Mouse (Mus musculus) stomach, postnatal 0 days (tissue): Measurements from ENCODE around the gene Cmtm1. TPM values are rescaled to one million over a fixed set of nuclear protein-coding genes. Genes with fewer than 3 reads are reported as not detected.
"Not testable (repeated sequence)": the region's sequence is repeated elsewhere in the genome, so short reads cannot be mapped to it uniquely, and the experiment has no call there.

Experiments
- ATAC-seq: fragments of 200-750 bp; cut with Nextera tagmentation; 2 replicates; pipeline ENCODE4 v1.8.0; 2017; ENCODE audit not compliant: low FRiP score, low TSS enrichment
- DNase-seq: peaks from one replicate; pipeline ENCODE4 v3.0.0-alpha.2; 2016; ENCODE audit warnings: low spot score
- H3K27ac ChIP-seq: fragments of 300-500 bp; sonication (generic); replicated peaks from 2 replicates; pipeline ENCODE4 v1.5.1; 2014; ENCODE audit warnings: mild to moderate bottlenecking, control low read depth
- H3K27me3 ChIP-seq: fragments of 300-500 bp; sonication (generic); 2 replicates; pipeline ENCODE4 v1.6.1; 2014; ENCODE audit warnings: low read length; ENCODE audit not compliant: control insufficient read depth, insufficient read depth
- H3K36me3 ChIP-seq: fragments of 300-500 bp; sonication (generic); 2 replicates; pipeline ENCODE4 v1.6.1; 2014; ENCODE audit warnings: low read length, mixed read lengths; ENCODE audit not compliant: control insufficient read depth, insufficient read depth
- H3K4me1 ChIP-seq: fragments of 300-500 bp; sonication (generic); replicated peaks from 2 replicates; pipeline ENCODE4 v1.6.1; 2014; ENCODE audit warnings: antibody characterized with exemption; ENCODE audit not compliant: control insufficient read depth, insufficient read depth
- H3K4me2 ChIP-seq: fragments of 300-500 bp; sonication (generic); replicated peaks from 2 replicates; pipeline ENCODE4 v1.6.1; 2014; ENCODE audit warnings: low read depth, mild to moderate bottlenecking, control low read depth, moderate library complexity
- H3K4me3 ChIP-seq: fragments of 300-500 bp; sonication (generic); 2 replicates; pipeline ENCODE4 v1.5.1; 2014; ENCODE audit warnings: low read depth, low read length, control low read depth
- H3K9ac ChIP-seq: fragments of 300-500 bp; sonication (generic); 2 replicates; pipeline ENCODE4 v1.6.1; 2014; ENCODE audit warnings: mild to moderate bottlenecking, low read length, control low read depth, mixed read lengths
- H3K9me3 ChIP-seq: fragments of 300-500 bp; sonication (generic); 2 replicates; pipeline ENCODE4 v1.6.1; 2016; ENCODE audit warnings: low read length; ENCODE audit not compliant: control insufficient read depth
- CTCF ChIP-seq: IDR thresholded peaks from 2 replicates; pipeline ENCODE4 v1.5.1; 2016; ENCODE audit warnings: antibody characterized with exemption, low read depth, mild to moderate bottlenecking, moderate library complexity
- EP300 ChIP-seq: optimal IDR thresholded peaks from 2 replicates; pipeline ENCODE3; 2016; ENCODE audit warnings: antibody characterized with exemption
- WGBS: fragments of 180-500 bp; shearing (Covaris S2); extraction: QIAGEN DNeasy Blood & Tissue Kit; methylation state at CpG from one replicate; pipeline ENCODE4 v1.1.7; 2014; 5-methylcytosine and 5-hydroxymethylcytosine counted together
- polyA plus RNA-seq: library from polyadenylated mRNA; unstranded; fragments of >200 nt; fragmentation: Nextera tagmentation; extraction: Ambion mirVana; gene quantifications from 2 replicates; pipeline ENCODE4 v1.2.1, GENCODE M21; 2015

The Cmtm1 gene
- polyA plus RNA-seq, 1 experiment from 2014 or later = not detected

DNA sequence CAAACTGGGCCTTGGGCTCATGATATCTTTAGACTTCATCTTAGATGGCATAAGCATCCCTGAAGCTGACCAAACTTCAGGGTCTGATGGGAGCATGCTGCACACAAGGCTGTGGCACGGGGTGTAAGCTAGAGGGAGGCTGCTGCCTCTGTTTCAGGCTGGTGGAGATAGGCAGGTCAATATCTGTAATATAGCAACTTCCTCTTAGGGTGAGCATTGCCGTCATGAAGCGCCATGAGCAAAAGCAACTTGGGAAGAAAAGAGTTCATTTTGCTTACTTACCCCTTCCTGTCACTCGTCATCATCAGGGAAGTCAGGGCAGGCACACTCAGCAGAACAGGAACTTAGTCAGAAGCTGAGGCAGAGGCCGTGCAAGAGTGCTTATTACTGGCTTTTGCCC lies 23.8 kb upstream of the Cmtm1 start:
- 52% methylated on average over 5 of the region's 5 CpGs for WGBS
- no peaks in the 10 kb centered on the region for H3K27me3 ChIP-seq
- no peak overlapping the region for H3K9ac ChIP-seq
- TF ChIP-seq CTCF (no peak), EP300 (no peak)
- H3K4me1 ChIP-seq = no peaks in the 10 kb centered on the region
- no peaks in the 10 kb centered on the region for H3K9me3 ChIP-seq
- no peak overlapping the region; the same call in 1 of the 2 replicates for H3K27ac ChIP-seq
- ATAC-seq (no peak), DNase-seq (peak; percentile 6)
- H3K36me3 ChIP-seq = no peaks in the 10 kb centered on the region
- H3K4me2 ChIP-seq = no peak overlapping the region
- H3K4me3 ChIP-seq = no peak overlapping the region

DNA sequence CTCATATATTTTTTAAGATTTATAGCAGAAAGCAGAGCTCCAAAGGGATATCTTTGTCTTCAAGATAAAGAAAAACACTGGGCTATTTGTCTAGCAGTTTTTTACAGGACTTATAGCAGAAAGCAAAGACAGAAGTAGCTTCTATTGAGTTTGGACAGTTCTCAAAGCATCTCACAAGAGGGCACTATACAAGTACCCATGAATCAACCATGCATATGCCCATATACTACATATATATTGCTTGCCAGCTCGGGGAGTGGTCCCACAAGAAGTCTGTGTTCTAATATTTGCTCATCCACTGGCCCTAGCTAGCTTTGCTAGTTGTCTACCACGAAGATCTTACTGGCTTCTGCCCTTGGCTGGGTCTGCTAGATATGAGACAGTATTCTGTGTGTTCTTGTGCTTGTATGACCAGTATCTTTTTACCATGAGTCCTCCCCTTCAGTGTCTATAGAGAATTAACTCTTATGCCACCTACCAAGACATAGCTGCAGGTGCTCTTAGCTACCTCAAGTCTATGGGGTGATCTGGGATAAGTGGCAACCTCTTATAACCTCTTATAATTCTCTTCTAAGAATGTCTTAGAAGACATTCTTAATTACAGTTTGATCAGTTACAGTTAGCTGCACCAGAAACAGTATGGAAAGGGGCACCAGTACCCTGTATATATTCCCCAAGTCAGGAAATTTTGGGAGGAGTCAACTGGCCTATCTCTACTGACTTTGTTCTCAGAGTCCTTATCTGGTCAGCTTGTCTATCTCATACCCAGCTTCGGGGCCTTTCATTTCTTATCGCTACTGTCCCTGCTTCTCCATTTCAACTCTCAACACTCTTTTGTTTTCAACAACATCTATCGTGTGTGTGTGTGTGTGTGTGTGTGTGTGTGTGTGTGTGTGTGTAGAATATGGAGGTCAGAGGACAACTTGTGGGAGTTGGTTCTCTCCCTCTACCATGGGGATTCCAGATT lies 23.0 kb upstream of the Cmtm1 start:
- no peaks in the 10 kb centered on the region for H3K27me3 ChIP-seq
- no peaks in the 10 kb centered on the region for H3K36me3 ChIP-seq
- DNase-seq = peak; percentile 5
- WGBS = 64% methylated on average over 5 of the region's 5 CpGs
- ATAC-seq = no peak
- H3K4me2 ChIP-seq = no peak overlapping the region
- H3K9me3 ChIP-seq = no peaks in the 10 kb centered on the region
- H3K27ac ChIP-seq = no peak overlapping the region
- H3K4me1 ChIP-seq = no peaks in the 10 kb centered on the region
- H3K9ac ChIP-seq = no peak overlapping the region
- TF ChIP-seq CTCF (no peak), EP300 (no peak)
- no peak overlapping the region for H3K4me3 ChIP-seq

DNA sequence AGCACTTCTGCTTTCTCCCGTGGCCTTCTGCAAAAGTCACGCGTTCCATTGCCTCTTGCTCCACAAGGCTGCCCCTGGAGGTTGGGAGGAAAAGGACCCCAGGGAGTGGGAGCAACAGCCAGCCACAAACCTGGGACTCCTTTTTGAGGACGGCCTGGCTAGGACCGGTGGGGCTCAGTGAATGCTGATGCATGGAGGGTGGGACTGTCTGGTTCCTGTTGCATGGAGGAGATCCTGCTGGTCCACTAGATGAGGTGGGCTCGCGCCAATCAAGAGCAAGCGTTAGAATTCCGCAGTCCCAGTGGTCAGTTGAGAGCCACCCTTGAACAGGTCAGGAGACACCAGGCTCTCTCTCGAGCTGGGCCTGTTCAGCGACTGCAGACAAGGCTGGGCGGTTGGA lies 12.0 kb upstream of the Cmtm1 start, which contains the start of gene Cmtm2b:
Gene Cmtm2b, plus strand, starts transcription at position 301 of the 400 bp plus-strand sequence.
- H3K9me3 ChIP-seq, DNase-seq, H3K4me1 ChIP-seq, H3K4me3 ChIP-seq, ATAC-seq, H3K36me3 ChIP-seq, H3K4me2 ChIP-seq, H3K27me3 ChIP-seq, H3K27ac ChIP-seq, H3K9ac ChIP-seq: not testable (repeated sequence)
- 89% methylated on average over 12 of the region's 12 CpGs for WGBS

DNA sequence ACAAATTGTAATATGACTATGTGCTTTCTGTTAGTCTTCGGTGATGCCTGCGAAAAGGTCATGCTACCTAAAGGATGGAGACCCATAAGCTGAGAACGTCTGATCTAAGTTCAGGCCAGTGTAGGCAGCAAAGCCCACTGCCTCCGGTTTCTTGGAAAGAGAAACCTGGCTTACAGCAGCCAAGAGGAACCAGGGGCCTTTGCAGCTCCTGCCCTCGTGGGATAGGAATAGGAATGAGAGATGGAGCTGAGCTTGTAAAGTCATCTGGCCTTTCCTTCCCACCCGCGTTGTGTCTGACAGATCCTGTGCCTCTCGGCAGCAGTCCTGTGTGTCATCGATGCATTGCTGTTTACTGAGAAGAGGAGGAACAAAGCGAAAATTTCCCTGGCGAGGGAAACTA lies 11.3 kb upstream of the Cmtm1 start, which contains the start of gene Gm11020:
Gene Gm11020, plus strand, starts transcription at position 301 of the 400 bp plus-strand sequence.
- H3K9ac ChIP-seq, H3K4me1 ChIP-seq, H3K27ac ChIP-seq, DNase-seq, H3K4me2 ChIP-seq, ATAC-seq, H3K36me3 ChIP-seq, H3K9me3 ChIP-seq, H3K27me3 ChIP-seq, H3K4me3 ChIP-seq: not testable (repeated sequence)
- 75% methylated on average over 8 of the region's 11 CpGs for WGBS

DNA sequence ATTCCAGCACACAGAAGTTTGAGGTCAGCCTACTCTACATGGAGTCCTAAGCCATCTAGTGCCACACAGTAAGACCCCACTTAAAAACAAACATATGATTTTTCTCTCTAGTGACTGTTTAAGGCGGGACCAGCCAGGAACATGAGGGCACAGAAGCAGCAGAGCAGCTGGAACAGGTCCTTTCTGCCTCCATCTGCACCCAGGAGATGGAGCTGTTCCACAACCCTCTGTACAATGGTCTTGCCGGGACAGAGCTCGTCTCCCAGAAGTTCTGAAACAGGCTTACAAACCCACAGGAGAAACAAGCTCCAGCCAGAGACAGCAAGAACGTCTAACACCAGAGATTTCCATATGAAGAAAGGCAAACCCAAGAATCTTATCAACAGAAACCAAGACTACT lies 3.4 kb upstream of the Cmtm1 start:
- TF ChIP-seq EP300 (no peak), CTCF (peak; percentile 69)
- no peak for DNase-seq
- 47% methylated on average over 4 of the region's 4 CpGs for WGBS

DNA sequence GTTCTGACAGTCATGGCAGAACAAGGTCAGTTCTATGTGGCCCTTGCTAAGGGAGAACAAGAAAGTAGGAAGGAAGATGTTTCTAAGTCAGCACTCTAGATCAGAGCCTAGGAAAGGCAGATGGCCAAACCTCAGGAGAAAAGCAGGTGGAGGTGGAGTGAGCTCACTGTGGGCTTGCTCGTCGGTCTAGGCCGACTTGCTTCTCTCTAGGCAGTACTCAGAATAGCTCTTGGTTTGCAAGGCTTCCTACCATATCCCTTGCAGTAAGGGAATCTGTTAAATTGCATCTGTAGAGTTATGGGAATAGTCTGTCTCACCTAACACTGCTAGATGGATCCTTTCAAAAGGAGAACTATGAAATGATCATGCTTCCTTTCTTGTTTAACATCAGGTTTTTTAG lies 2.1 kb upstream of the Cmtm1 start:
- H3K36me3 ChIP-seq, H3K4me2 ChIP-seq, ATAC-seq, H3K9ac ChIP-seq, H3K9me3 ChIP-seq, H3K27me3 ChIP-seq, H3K27ac ChIP-seq, H3K4me3 ChIP-seq, DNase-seq, H3K4me1 ChIP-seq: not testable (repeated sequence)
- 71% methylated on average over 3 of the region's 3 CpGs for WGBS

More for the DNA sequence above, 3.4 kb upstream of the Cmtm1 start:
- Histone ChIP-seq H3K27me3 (no peaks in the 10 kb centered on the region), H3K36me3 (no peaks in the 10 kb centered on the region), H3K4me3 (no peak overlapping the region), H3K9ac (no peak overlapping the region), H3K4me1 (no peaks in the 10 kb centered on the region), H3K9me3 (no peaks in the 10 kb centered on the region), H3K4me2 (no peak overlapping the region), H3K27ac (no peak overlapping the region)
- ATAC-seq = no peak

DNA sequence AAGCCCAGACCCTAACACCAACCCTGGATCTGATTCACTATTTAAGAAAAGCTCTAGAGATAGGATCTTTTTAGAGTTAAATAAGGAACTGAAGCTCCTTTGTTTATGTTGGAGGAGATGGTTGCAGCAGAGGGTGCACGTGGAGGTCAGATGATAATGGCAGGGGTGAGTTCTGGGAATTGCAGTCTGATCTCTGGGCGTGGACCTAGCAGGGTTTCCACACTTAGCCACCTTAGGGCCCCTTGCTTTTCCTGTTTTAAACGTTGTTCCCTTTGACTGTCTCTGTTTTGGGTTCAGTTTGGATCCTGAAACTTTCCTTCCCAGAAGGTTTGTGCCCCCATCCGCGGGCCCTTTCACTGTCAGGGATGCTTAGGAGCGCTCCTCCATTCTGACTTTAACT lies 1.6 kb downstream of the Cmtm1 start:
- H3K36me3 ChIP-seq, H3K4me3 ChIP-seq, H3K27ac ChIP-seq, H3K4me1 ChIP-seq, H3K27me3 ChIP-seq, H3K4me2 ChIP-seq, H3K9me3 ChIP-seq, DNase-seq, H3K9ac ChIP-seq: not testable (repeated sequence)
- peak; percentile 45; the same call in 1 of the 2 replicates for ATAC-seq
- WGBS = 39% methylated on average over 6 of the region's 6 CpGs
